Mouse (Mus musculus) adrenal gland, postnatal 25 days (tissue): ENCODE measurements at regions not wholly inside any gene's neighbourhood (a gene's known extent, or its start where the extent isn't known, plus 50 kb on each side); places are given as distances from the start of the nearest gene placed in this dataset.

ENCODE experiments used
- DNase-seq: peaks from one replicate; pipeline ENCODE4 v3.0.0; 2021; ENCODE audit warnings: mixed read lengths

- no peak for DNase-seq
Observed at GRCm38 (mm10) chr16:29147766-29148165, 61.7 kb upstream of the Hrasls start.

DNA sequence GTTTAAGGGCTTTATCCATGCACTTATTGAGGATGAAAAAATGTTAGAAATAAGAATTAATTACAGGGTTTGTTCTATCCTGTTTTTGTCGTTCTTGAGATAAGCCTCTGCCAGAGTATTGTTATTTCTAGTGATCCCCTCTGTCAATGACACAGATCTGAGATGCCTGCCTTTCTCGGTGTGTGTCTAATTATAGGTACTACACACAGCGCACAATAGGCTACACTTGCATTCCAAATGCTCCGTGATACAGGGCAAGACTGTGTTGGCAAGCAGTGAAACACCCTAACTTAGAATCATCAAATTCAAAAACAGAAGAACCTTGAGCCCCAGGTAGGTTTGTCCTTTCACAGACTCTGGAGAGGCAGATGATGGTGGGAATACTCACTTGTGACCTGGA, 90.3 kb upstream of the Hrasls start:
- no peak for DNase-seq

DNA sequence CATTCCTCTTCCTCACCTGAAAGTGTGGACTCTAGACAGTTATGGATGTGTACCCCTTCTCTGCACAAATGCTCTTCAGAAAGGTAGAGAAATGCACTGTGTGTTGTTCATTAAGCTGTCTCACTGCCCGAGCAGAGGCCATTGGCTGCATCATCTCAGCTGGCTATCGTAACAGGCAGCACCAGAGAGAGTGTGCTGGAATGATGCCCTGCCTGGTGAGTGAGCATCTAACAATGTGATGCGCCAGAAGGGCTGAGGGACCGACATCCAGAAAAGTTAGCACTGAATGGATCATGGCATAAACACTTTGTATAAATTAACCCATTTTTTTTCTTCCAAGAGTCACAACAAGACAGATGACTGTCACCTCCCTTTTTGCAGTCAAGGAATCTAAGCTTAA, 112.7 kb upstream of the Hrasls start:
- no peak for DNase-seq

DNA sequence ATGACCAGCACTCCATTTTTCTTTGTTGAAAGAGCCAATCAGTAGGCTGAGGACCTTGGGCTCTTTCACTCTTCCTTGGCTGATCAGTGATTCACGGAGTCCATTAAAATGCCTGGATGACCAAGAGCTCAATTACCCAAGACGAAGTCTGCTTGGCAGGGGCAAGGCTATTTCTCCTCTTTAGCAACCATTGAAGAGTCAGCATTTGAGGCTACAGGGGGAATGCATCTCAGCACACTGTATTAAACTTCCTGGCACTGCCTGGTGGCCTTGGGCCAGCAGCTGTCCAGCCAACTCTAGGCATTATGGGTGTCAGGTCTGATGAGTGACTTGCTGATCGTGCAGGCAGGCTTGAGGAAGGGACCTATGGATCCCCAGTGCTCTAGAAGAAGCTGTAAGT, 136.5 kb upstream of the Mb21d2 start:
- DNase-seq = no peak

DNA sequence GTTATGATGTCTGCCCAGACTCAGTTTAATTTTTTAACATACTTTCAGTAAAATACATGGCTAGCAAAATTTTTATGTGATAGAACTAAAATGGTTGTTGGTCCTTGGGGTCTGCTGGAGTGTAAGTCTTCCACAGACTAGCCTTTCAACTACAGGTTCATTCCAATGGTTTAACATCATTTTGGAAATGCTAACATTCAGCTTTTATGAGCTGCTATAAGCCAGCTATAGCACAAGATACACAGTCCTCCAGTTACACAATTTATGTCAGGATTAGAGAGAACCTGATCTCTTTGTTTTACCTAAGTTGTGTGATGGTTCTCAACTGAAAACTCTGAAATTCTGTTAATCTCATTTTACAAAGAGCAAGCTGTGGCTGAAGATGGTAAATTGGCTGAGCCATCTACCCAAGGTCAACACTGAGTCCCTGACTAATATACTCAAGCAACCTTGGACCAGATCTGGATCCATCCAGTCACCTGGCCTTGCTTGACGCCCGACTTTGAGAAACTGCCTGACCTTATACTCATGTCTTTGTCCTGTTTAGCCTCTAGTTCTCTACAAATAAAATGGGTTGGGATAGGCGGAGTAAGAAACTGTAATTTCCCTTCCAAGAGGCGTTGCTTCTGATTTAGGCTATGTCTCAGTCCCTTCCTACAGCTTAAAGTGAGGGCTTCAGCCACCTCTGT, 135.8 kb upstream of the Mb21d2 start:
- no peak for DNase-seq

- no peak for DNase-seq
Observed at GRCm38 (mm10) chr16:29063377-29063776, 133.9 kb upstream of the Mb21d2 start.

DNA sequence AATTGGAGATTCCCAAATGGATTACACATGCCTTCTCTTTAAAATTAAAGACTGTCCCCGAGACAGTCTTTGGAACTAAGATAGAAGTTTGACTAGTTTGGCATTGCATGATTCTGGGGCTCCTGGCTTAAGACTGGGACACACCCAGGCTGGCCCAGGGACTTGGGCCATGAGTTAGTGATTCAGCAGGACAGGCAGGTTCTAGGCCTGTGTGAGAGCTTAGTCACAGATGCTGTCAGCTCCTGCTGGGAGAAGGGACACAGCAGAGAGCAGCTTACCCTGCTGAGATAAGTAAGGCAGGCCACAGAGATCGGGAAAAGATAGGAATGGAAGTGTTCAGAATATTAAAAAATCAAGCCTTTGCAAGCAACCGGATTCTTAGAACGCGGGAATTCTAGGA, 127.6 kb upstream of the Mb21d2 start:
- no peak for DNase-seq

DNA sequence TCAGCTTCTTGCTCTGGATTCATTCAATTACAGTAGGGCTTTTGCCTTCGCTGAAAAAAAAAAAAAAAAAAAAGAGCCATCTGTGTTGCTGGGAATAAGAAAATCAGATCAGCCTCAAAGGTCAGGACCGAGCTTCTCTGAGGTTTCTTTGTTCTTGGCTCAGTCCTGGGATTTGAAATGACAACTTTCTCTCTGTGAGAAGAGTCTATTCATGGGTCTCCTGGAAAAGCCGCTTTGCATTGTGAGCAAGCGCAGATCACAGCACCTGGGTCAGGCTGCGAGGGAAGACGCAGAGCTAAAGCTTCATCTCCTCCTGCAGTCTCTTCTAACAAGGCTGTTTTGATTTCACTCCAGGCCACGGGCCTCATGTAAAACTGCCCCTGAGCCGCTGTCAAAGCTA, 125.0 kb upstream of the Mb21d2 start:
- no peak for DNase-seq

- DNase-seq = no peak
Observed at GRCm38 (mm10) chr16:29046453-29046993, 117.0 kb upstream of the Mb21d2 start.

DNA sequence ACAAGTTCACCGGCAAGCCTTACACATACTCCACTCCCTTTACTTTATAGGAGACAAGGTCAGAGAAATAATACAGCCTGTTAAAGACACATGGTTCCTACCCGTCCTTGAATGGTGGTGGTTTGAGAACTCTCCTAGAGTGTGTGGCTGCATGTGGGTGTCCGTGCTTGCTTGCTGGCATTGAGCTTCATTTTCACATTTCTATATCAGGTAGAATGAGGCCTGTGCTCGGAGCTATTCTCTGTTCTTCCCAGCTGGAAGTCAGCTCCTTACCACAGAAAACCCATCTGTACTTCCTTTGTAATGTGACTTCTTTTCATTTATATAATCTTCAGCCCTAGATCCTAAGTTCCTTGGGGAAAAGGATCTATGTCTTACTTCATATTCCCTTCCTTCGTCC, 106.0 kb upstream of the Mb21d2 start:
- no peak for DNase-seq

- no peak for DNase-seq
Observed at GRCm38 (mm10) chr16:29034053-29034794, 104.8 kb upstream of the Mb21d2 start.

DNA sequence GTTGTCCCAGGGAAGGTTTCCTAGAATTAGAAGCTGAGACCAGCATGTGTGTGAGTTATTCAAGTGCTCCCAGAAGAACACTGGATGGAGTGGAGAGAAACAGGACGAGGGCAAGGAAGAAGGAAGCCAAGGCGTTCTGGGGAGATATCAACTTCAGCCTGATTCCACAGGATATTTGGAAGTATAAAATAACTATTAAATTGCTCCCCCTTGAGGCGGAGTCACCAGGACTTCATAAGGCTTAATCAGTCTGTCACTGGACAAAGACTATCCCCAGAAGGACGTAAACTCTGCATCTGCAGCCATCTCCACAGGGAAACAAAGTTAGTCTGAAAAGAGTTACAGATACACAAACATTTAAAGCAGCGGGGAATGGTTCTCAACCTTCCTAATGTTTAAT, 103.9 kb upstream of the Mb21d2 start:
- DNase-seq = no peak

- peak; percentile 31 for DNase-seq
Observed at GRCm38 (mm10) chr16:29027856-29028255, 98.4 kb upstream of the Mb21d2 start.

DNA sequence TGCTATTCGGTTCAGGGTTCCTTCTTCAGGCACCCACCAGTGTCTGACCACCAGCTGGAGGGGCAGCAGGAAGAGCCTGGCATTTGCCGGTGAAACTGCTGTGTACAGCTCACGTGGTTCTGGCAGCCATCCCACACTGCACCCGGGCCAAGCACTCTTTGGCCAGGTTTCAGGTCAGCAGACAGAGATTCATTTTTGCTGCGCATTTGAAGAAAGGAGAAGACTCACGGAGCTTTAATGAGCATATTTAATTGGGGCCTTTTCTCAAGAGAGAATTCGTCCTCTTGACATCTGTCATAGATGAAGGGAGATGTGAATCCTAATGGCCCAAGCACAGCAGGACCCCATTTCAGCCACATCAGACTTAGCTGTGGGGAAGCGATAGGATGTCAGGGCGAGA, 71.8 kb upstream of the Mb21d2 start:
- DNase-seq = peak; percentile 61

DNA sequence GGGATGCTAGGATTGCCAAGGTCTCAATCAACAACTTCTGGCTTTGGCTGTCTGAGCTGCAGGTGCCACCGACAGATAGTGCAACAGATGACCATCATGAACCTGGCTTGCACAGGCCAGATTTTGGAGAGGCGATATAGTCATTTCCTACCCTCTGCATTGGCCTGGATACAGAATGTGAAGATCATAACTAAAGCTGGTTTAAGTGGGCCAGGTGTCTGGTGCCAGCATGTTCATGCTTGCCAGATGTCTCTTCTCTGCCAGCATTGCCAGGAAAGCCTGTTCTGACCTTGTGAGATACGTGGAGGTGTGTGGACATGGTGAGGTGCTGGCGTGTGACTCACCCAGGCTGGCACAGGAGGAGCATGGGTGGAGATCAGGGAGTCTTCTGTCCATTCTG, 70.2 kb upstream of the Mb21d2 start:
- no peak for DNase-seq

- no peak for DNase-seq
Observed at GRCm38 (mm10) chr16:28996629-28997028, 67.2 kb upstream of the Mb21d2 start.

DNA sequence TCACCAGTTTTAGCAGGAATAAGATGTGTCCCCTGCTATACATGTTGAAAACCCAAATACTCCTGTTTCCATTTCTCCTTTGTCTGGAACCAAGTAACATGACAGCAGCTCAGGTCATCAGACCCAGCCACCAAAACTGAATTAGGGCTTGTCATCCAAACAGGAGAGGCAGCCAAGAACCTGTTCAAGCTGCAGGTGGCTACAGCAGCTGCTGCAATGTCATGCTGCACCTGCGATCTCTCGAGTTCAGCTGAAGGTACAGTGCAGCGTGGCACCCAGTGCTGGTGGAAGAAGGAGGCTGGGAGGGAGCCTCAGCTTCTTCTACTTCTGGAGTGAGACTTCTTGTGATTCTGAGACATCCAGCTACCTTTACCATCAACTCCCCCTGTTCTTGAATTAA, 61.2 kb upstream of the Mb21d2 start:
- no peak for DNase-seq

DNA sequence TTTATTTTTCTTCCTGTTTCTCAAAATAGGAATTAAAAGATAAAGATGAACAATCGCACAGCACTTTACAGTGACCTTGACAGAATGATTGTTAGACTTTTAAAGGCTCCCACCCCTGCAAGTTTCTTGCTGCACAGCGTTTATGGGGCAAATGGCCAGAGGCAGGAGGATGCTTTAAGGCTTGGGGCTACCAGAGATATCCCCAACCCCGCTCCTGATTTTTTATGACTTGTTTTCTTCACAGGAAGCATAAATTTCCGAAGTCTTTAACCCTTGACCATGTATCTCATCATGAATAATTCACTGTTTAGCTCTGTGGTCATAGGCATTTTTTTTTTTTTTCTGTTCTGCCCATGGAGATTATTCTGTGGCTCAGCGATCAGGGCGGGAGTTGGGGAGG, 55.5 kb upstream of the Mb21d2 start:
- no peak for DNase-seq

DNA sequence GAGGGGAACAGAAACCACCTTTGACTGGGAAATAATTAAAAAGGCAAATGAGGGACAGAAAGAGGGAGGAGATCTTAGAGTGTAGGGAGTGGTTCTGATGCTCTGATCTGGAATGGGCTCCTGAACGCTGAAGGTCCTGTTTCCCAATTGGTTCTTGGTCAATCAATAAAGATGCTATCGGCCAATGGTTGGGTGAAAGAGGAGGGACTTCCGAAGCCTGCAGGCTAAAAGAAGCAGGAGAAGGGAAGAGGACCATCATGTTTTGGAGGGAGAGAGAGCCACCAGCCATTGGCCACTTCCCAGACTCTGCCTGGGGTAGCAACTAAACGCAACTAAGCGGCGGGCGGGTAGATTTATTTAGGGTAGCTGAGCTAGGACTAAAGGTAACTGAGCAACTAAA, 53.4 kb upstream of the Mb21d2 start:
- DNase-seq = no peak
